Mouse (Mus musculus) cerebellum, adult 11-12 months (tissue): ENCODE measurements around the gene Speer4a.
A peak's percentile ranks its signal among the peaks of the same experiment; 100 is the strongest.
"Not testable (repeated sequence)": the region's sequence is repeated elsewhere in the genome, so short reads cannot be mapped to it uniquely, and the experiment has no call there.

Experiments
- DNase-seq: peaks from one replicate; pipeline ENCODE4 v3.0.0; 2022

Gene Speer4a

GRCm38 (mm10) chr5:26039458-26039857 lies at the start of gene Speer4a:
Gene Speer4a, minus strand, starts transcription at chr5:26039558.
- not testable (repeated sequence) for DNase-seq

- not testable (repeated sequence) for DNase-seq
Measured at GRCm38 (mm10) chr5:26079023-26079422, 39.7 kb upstream of the Speer4a start.

GRCm38 (mm10) chr5:26070716-26071115 lies 31.4 kb upstream of the Speer4a start:
- no peak for DNase-seq

- not testable (repeated sequence) for DNase-seq
Measured at GRCm38 (mm10) chr5:26058481-26058880, 19.1 kb upstream of the Speer4a start, which contains the start of gene Gm7347. Gene Gm7347, minus strand, starts transcription at chr5:26058581.

GRCm38 (mm10) chr5:26022816-26023215 lies 16.5 kb downstream of the Speer4a start, which contains the start of gene Gm5862:
Gene Gm5862, minus strand, starts transcription at chr5:26022916.
- DNase-seq: not testable (repeated sequence)

- not testable (repeated sequence) for DNase-seq
Measured at GRCm38 (mm10) chr5:26007697-26008096, 31.7 kb downstream of the Speer4a start.

- peak; percentile 31 for DNase-seq
Measured at GRCm38 (mm10) chr5:26006937-26007695, 32.2 kb downstream of the Speer4a start.

- DNase-seq: not testable (repeated sequence)
Measured at GRCm38 (mm10) chr5:26004698-26005097, 34.7 kb downstream of the Speer4a start, which contains the start of gene Gm1979. Gene Gm1979, minus strand, starts transcription at chr5:26004798.

- DNase-seq: not testable (repeated sequence)
Measured at GRCm38 (mm10) chr5:25988550-25988949, 50.8 kb downstream of the Speer4a start, which contains the start of gene Gm21698. Gene Gm21698, minus strand, starts transcription at chr5:25988650.
